Mouse (Mus musculus) MEL-GATA-1-ER (cell line): ENCODE measurements around the gene Mvk.

Source experiments
- DNase-seq: peaks from one replicate; pipeline ENCODE4 v3.0.0-alpha.2; 2012; ENCODE audit warnings: low read depth; ENCODE audit errors: extremely low read depth

Mvk gene

DNA sequence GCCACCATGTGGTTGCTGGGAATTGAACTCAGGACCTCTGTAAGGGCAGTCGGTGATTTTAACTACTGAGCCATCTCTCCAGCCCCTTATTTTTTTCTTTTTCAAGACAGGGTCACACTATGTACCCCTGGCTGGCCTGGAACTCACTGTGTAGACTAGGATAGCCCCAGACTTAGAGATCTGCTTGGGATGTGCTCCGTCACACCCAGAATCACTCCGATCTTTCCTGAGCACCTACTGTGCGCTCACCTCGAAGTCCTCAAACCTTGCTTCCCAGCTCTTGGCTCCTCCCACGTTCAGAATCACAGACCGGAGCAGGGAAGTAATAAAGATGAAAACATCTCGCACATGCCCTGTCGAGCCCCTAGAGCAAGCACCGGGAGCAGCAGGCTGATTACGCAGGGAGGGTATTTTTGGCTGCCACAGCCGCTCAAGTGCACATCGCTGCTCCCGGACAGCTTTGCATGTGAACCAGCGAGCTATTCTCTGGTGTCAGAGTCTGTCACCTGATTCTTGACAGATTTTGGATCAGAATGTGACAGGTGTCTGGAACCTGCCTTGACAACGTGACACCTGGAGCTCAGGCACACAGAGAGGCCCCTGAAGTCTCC, 13.0 kb downstream of the Mvk start:
- no peak for DNase-seq

DNA sequence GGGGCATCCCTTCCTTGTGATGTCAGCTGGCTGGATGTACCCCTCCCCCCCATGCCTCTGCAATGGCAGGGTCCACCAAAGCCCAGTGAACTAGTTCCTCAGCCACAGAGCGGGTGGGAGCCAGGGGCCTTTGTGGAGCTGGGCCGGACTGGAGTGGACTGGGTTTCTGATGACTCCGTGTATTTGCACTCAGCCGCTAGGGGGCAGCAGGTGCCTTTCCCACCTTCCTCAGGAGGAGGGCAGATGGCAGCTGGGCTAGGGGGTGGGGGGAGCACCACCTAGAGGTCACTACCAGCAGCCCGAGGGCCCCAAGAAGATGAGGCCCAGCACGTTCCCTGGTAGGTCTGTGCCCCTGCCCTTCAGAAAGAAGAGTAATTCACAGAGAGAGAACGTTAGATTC, 17.2 kb downstream of the Mvk start:
- no peak for DNase-seq

DNA sequence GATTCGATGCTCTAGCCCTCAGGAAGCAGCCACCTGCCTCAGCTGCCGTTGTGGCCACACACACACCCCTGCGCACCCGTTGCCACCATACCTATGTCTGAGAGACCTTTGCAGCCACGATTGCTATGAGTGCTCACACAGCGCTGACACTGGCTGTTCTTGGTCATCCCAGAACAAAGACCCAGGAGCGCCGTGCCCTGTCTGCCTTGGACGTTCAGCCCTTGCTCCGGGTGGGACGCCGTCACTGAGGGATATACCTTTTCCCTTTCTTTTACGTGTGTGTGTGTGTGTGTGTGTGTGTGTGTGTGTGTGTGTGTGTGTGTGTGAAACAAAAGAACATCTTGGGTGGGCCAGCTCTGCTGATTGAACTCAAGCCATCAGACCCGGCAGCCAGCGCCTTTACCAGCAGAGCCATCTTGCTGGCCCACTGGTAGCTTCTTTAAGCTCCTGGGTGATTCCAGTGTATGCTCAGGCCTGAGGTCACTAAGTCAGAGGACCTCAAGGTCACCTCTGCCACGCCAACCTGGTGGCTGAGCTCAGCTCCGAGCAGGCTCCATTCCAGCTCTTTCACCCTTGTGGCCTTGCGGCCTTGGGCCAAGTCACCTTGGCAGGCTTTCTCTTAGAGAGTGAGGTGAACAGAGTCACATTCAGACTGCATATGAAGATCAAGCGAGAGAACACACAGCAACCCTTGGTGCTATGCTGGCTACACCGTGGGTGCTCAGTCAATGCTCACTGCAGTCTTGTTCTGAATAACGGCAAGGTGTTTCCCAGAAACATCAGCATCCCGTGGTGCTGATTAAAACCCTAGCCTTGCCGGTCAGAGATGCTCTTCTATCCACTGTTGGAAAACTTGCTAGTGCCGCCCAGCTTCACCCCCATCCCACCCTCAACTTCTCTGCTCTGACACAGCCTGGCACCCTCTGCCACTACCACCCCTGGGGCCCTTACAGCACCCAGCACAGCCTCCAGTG, 18.3 kb downstream of the Mvk start:
- no peak for DNase-seq

DNA sequence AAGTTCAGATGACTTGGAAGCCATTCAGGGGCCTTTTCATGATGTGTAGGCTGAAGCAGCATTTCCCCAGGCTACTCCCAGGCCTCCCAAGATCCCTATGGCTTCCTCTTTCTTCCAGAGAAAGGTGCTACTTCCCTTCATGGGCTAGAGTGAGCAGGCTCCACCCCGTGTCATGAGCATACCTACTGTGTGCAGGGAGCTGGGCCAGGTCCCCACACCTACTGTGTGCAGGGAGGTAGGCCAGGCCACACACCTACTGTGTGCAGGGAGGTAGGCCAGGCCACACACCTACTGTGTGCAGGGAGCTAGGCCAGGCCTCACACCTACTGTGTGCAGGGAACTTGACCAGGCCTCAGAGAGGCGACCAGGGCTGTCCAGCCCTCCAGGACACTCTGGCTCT, 20.5 kb downstream of the Mvk start:
- DNase-seq = no peak

DNA sequence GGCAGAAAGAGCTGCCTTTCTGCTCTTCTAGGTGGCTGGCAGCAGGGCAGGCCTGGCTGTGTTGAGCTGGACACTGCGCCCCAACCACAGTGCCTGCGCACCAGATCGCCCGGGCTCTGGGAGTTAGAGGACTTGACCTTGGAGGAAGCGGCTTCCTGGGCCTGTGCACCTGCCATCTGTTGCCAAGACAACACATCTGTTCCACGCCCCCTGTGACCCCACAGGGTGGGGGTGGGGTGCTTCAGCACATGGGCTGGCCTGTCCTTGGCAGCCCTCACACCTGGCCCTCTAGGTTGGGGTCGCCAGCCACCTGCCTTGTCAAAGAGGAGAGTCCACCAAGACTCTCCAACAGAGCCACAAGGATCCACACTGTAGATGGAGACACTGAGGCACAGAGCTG, 21.6 kb downstream of the Mvk start:
- no peak for DNase-seq

DNA sequence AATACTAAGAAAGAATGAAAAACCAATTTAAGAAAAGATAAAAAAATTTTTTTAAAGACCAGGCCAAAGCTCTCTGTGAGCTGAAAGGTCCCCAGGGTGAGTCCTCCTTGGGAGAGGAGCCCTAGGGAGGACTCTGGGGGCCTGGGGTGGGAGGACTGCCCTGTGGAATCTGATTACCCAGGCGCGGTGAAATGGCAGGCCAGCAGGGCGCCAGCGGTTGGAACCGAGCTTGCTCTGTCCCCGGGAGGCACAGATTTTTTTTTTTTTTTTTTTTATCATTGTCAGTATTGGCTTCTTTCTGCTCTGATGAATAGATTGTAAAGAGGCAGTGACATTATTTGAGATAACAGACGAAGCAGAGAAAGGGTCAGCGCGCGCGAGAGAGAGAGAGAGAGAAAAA, 22.9 kb downstream of the Mvk start:
- DNase-seq = no peak

DNA sequence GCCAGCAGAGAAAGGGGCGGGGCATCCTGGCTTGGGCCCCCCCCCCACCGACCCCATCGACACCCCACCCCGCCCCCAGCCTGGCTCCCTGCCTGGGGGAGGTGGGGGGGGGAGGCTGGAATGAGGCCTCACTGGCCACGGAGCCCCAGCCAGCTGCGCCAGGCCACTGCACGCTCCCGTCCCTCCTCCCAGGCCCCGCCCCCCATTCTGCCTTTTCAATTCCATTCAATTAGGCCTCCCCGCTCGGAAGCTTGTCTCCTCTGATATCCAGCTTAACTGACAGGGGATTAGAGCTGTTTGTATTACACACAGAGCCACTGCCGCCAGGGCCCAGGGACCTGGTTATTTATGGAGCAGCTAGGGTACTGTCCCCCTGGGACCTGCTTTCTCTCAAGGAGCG, 23.4 kb downstream of the Mvk start:
- no peak for DNase-seq

DNA sequence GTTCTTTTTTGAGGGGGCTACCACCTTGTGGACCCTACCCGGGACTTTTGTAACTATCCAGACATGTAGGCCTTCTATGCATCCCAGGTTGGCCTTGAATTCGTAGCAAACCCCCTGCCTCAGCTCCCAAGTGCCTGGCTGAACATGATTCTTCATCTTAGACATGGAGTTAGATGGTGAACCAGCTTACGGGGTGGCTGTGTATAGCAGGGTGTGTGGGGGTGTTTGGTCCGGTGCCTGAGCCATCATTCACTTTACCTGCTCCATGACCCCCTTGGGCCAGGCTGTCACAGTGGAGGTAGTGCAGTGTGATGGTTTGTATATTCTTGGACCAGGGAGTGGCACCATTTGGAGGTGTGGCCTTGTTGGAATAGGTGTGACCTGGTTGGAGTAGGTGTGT, 23.9 kb downstream of the Mvk start:
- no peak for DNase-seq

DNA sequence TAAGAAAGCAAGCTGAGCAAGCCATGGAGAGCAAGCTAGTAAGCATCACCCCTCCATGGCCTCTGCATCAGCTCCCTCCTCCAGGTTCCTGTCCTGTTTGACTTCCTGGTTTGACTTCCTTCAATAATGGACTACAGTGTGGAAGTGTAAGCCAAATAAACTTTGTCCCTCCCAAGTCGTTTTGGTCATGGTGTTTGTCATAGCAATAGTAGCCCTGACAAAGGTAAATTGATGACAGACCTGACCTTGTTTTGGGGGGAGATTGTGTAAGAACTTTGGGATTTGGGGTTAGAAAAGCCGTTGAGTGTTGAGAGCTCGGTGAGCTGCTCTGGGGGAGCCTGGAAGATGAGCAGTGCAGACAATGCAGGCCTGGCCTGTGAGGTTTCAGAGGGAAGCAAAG, 26.3 kb downstream of the Mvk start:
- no peak for DNase-seq

DNA sequence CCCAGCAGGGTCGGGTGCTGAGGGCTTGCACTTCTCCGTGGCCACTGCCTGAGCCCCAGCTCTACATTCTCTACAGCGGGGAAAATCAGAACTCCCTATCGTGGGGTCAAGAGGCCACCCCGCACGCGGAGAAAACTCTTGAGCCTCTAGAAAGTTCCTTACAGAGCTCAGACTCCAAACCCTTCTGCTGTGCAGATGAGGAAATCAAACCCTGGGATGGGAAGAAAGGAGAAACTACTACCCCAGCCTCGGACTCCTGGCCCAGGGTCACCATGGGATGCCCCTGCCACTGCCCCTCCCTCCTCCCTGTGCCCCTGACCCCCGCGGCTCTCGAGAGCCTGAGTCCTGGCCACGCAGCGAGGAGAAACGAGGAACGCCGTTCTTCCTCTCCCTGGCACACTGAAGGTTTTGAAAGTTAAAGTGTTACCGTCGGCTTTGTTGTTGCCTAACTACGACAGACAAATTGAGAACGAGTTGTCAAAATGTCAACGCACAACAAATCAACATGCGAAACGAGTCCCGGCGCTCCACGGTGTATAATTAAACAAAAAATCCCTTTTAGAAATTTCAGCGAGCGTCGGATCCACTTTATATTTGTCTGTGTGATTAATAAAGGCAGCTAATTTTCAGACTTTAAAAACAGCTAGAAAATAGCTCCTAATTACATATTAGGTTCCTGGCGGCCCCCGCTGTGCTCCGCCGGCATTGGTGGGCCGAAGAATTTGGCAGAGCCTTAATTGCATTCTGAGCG, 30.8 kb downstream of the Mvk start:
- DNase-seq = no peak

DNA sequence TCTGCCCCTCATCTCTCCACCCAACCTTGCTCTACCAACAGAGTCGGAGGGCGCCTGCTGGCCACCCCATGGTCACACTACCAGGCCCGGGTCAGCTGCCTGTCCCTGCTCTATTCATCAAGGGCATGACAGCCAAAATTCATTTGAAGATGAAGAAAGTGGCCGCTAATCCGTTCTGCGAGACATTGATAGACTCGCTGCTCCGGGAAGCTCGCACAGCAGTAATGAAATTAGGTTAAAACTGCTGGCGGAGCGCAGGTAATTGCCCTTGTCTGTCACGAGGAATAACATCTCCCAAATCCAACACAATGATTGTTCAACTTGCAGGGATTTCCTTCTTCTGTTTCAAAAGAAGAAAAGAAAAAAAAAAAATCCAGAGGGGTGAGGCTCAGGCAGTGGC, 34.2 kb downstream of the Mvk start:
- no peak for DNase-seq

DNA sequence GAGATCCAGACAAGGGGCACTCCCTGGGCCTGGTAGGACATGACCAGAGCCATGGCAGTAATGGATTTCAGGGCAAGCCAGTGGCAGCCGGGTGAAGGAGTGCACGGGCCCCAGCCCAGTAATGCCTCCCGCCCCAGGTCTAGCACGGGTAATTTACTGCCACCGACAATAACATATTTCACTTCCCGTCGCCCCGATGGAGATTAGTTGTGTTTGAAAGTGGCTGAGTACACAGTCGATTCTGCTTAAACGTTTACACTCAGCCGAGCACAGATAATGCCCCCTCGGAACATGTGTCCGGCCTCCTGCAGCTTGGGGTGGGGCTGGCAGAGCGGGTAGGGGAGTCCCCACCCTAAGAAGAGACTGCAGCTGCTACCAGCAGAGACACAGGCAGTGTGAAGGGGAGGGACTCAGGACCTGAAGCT, 38.5 kb downstream of the Mvk start:
- DNase-seq = no peak

DNA sequence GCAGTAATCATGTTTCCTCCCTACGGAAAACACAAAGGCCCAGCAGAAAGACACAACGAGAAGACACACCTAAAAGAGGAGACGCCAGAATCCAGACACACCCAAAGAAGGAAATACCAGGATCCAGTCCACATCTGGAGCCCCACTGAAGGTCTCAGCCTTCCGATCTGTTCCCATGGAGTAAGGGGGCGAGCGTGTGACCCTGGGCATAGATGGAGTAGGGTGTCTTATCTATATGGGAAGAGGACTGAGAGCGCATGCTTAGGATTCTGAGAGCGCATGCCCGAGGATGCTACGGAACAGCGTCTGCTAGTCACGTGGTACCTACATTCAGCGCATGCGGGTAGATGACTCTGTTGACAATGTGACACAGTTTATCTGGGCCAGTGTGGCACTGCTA, 41.6 kb downstream of the Mvk start:
- peak; percentile 97 for DNase-seq

DNA sequence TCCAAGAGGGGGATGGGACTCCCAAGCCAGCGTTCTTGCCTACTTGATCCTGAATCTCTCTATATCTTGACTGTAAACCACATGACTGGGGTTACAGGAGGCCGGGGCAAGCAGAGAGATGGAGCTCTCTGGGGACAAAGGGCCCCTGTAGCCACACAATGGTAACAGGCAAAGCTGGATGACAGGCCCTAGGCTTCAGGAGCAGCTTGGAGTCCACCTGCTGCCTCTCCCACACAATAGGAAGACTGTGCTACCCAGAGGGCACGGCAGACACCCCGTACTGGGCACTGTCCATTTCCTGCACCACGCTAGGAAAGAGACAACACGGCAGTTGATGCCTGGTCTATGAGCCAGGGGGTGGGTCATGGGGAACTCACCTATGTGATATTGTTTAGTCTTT, 45.5 kb downstream of the Mvk start:
- no peak for DNase-seq

DNA sequence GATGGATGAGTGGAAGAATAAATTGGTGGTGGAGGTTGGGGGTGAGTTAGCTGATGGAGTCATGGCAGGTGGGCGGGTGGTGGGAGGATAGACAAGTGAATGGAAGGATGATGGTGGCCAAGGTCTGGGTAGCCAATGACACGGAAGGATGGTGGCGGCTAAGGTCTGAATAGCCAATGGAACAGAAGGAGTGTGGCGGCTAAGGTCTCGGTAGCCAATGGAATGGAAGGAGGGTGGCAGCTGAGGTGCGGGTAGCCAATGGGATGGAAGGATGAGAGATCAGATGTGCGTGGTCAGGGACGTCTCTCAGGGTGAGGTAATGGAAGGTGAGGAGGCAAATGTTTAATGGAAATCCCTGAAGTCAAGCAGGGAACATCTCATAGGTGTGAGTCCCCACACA, 46.2 kb downstream of the Mvk start:
- no peak for DNase-seq

DNA sequence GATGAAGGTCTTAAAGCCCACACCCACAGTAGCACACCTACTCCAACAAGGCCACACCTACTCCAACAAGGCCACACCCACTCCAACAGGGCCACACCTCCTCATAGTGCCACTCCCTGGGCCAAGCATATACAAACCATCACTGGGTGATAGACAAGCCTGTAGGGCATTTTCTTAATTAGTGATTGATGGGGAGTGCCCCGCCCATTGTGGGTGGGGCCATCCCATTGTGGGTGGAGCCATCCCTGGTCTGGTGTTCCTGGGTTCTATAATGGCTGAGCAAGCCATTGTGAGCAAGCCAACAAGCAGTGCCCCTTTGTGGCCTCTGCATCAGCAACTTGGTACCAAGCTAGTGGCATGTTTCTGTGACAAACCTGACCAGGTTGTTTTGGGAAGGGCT, 50.7 kb downstream of the Mvk start:
- DNase-seq = no peak

DNA sequence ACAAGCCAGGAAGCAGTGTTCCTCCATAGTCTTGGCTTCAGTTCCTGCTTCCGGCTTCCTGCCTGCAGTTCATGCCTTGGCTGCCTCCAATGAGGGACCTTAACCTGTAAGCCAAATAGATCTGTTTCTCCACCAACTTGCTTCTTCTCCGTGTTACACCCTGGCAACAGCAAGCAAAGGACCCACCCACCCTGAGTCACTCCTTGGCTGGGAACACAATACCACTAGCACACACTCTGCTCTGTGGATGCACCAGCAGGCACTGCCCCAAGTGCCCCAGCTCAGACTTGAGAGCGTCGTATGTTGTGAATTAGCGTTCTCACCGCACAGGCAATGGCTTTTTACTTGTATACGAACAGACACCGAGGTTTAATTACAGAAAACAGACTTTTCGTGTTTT, 57.2 kb downstream of the Mvk start:
- no peak for DNase-seq

DNA sequence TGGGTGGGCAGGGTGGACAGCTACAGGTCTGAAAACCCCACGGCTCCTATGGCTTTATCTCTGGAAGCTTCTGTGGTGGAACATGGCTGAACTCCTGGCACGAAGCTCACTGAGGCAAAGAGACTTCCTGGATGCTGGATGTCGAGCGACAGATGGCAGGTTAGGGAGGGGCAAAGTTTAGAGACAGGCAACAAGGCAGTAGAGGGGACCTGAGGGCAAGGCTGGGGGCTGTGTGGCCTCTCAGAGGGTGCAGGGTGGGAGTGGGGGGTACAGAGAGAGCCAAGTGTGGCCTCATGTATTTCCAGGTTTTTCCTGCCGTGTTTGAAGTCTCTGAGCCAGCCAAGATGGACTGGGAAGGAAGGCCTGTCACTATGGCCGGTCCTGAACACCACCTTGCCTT, 60.8 kb downstream of the Mvk start:
- no peak for DNase-seq

DNA sequence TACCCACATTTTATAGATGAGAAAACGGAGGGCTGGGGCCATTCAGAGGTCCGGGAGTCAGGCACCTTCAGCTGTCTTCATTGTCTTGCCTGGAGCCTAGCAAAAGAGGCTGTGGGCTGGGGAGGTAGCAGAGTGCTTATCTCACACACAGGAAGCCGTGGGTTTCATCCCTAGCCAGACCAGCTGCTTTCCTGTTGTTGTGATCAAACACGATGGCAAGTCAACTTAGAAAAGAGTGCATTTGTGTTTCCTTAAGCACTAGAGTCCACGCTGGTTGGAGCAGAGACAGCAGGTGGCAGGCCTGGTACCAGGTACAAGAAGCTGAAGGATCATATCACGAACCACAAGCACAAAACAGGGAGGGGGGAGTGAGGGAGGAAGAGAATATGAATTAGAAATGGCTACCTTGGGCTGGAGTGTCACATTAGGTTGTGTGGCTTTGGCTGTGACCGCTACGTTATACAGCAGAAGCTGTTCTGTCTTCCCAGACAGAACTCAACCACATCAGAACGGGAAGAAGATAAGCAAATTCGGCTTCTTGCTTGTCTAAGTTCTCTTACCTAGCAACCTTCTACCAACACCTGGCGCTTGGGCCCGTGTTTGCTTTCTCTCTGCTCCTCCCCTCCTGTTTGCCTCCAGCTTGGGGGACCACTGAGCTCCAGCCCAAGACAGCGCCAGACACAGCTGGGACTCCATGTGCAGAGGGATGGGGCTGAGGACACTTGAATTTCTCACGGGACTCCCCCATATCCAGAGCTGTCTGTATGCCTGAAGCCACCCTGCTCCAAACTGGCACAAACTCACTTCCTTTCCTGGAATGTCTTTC, 61.4 kb downstream of the Mvk start:
- peak; percentile 42 for DNase-seq

DNA sequence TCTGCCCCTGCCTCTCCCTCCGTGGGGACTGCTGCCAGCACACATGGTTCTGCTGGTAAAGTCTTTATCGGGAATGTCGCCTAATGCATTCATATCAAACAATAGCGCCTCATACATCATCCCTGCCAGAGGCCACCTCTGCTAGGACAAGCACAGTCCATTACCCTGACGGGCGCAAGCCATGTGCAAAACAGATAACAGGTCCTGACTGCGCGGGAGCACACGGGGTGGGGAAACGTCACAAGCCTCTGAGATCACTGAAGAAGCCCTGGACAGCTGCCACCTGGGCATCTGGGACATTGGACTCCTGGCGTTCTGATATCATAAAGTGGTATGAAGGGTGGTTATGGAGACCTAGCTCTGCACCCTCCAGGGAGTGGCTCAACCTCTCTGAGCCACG, 63.3 kb downstream of the Mvk start:
- DNase-seq = no peak

DNA sequence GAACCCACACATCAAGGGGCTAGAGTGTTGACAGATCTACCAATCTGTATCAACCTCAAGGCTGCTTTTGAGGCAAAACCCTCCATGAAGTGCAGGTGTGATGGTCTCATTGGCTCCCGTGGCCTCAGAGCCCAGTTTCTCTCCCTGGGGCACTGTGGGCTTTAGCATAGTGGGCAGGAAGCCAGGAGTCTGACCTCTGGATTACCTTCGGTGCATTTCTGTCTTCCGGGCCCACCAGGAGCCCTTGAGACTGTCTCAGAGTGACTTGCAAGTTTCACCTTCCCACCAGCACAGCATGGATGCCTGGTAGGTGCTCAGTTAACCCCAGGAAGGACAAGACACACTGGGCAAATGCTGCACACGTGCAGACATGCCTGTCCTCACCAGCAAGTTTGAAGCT, 63.9 kb downstream of the Mvk start:
- DNase-seq = no peak
